Mouse (Mus musculus): ENCODE measurements around the gene Aldh1b1. TPM values are rescaled to one million over a fixed set of nuclear protein-coding genes. Genes with fewer than 3 reads are reported as not detected.

Gene Aldh1b1
- total and polyA plus RNA-seq, 2 experiments from 2014 or later: 17.6 to 22.6 TPM

DNA sequence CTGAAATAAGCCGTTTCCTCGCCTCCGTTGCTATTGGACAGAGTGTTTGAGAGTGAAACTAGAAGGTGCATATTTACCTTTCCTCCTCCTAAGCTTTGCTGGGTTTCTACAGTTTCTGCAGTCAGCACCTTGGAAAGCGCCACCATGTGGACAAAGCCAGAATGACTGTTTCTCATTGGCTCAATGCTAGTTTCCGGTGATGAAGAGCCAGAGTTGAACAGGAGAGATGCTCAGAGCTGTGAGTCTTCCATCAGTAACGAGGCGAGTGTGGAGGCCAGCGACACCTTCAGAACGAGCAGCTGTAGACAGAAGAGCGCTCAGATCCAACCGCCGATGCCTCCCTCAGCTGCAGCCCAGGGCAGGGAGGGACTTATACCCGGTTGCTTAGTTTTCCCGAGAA, 45.5 kb downstream of the Aldh1b1 start:
- Histone ChIP-seq H3K36me3 (ENCODE audit: insufficient read depth, low read length) (no peaks in the 10 kb centered on the region), H3K4me3 (ENCODE audit: low read depth, low read length) (no peak overlapping the region), H3K4me1 (ENCODE audit: insufficient read depth, low read length) (no peaks in the 10 kb centered on the region), H3K27ac (ENCODE audit: low read depth, low read length) (no peak overlapping the region), H3K27me3 (ENCODE audit: insufficient read depth, low read length) (no peaks in the 10 kb centered on the region), H3K9ac (replicated peaks; ENCODE audit: low read length, poor library complexity, severe bottlenecking) (no peak overlapping the region), H3K4me2 (ENCODE audit: low read depth, low read length, poor library complexity, severe bottlenecking) (no peak overlapping the region), H3K9me3 (ENCODE audit: low read length) (no peaks in the 10 kb centered on the region)
- peak; percentile 81 for DNase-seq (ENCODE audit: low spot score)
- peak; percentile 90 for TF ChIP-seq CTCF (IDR thresholded peaks at IDR 0.05)
- ATAC-seq (ENCODE audit: low FRiP score): no peak
- WGBS: 44% methylated on average over 14 of the region's 14 CpGs

DNA sequence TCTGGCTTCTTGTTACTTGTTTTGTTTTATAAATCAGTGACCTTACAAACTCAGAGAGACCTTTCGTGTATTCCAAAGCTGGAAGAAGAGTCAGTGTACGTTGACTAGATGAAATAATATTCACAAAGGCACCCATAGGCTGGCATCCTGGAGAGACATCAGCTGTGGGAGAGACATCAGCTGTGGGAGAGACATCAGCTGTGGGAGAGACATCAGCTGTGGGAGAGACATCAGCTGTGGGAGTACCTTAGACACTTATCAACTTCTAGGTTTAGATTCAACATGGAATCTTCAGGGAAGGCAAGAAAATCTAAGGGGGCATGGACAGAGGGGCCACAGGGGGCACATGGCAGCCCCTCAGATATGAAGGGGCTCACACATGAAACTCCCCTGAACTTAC, 47.4 kb downstream of the Aldh1b1 start:
- no peak for ATAC-seq (ENCODE audit: low FRiP score)
- WGBS: 93% methylated on average over 2 of the region's 2 CpGs
- H3K27me3 ChIP-seq (ENCODE audit: insufficient read depth, low read length): no peaks in the 10 kb centered on the region

GRCm38 (mm10) chr4:45848109-45848824, 49.4 kb downstream of the Aldh1b1 start, which contains the start of gene Stra6l:
Gene Stra6l (plus strand): TSS chr4:45848664.
- Histone ChIP-seq H3K27me3 (ENCODE audit: insufficient read depth, low read length) (no peaks in the 10 kb centered on the region), H3K9ac (replicated peaks; ENCODE audit: low read length, poor library complexity, severe bottlenecking) (no peak within 1 kb of the TSS), H3K4me3 (ENCODE audit: low read depth, low read length) (no peak within 1 kb of the TSS), H3K4me2 (ENCODE audit: low read depth, low read length, poor library complexity, severe bottlenecking) (no peak within 1 kb of the TSS), H3K4me1 (ENCODE audit: insufficient read depth, low read length) (no peaks in the 10 kb centered on the region), H3K27ac (ENCODE audit: low read depth, low read length) (no peak within 1 kb of the TSS), H3K36me3 (ENCODE audit: insufficient read depth, low read length) (no peaks in the 10 kb centered on the region), H3K9me3 (ENCODE audit: low read length) (no peaks in the 10 kb centered on the region)
- no peak for DNase-seq (ENCODE audit: low spot score)
- TF ChIP-seq CTCF (IDR thresholded peaks at IDR 0.05): no peak
- 81% methylated on average over 10 of the region's 10 CpGs for WGBS
- ATAC-seq (ENCODE audit: low FRiP score): no peak

More for the DNA sequence above, 47.4 kb downstream of the Aldh1b1 start:
- TF ChIP-seq CTCF (IDR thresholded peaks at IDR 0.05): no peak
- Histone ChIP-seq H3K27ac (ENCODE audit: low read depth, low read length) (no peak overlapping the region), H3K9ac (replicated peaks; ENCODE audit: low read length, poor library complexity, severe bottlenecking) (no peak overlapping the region), H3K4me3 (ENCODE audit: low read depth, low read length) (no peak overlapping the region), H3K4me1 (ENCODE audit: insufficient read depth, low read length) (no peaks in the 10 kb centered on the region), H3K9me3 (ENCODE audit: low read length) (no peaks in the 10 kb centered on the region), H3K4me2 (ENCODE audit: low read depth, low read length, poor library complexity, severe bottlenecking) (no peak overlapping the region), H3K36me3 (ENCODE audit: insufficient read depth, low read length) (no peaks in the 10 kb centered on the region)
- no peak for DNase-seq (ENCODE audit: low spot score)

DNA sequence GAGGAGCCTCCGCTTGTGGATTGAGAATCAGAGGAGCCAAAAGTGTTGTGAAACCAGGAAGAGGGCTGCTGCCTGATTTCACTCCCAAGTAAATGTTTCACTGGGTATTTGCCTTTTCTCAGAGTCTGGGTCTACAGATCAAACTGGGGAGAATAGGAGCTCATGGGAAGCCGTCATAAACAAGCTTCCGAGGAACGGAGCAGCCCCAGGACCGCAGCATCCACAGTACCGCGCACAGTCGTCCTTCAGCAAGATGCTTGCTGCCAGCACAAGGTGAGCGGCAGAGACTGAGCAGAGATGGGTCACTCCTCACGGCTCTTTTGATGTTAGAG, 50.0 kb downstream of the Aldh1b1 start:
- no peak for DNase-seq (ENCODE audit: low spot score)
- no peak for TF ChIP-seq CTCF (IDR thresholded peaks at IDR 0.05)
- H3K4me3 ChIP-seq (ENCODE audit: low read depth, low read length): no peak overlapping the region

GRCm38 (mm10) chr4:45849419-45849818, 50.6 kb downstream of the Aldh1b1 start:
- Histone ChIP-seq H3K27ac (ENCODE audit: low read depth, low read length) (no peak overlapping the region), H3K9me3 (ENCODE audit: low read length) (no peaks in the 10 kb centered on the region), H3K27me3 (ENCODE audit: insufficient read depth, low read length) (no peaks in the 10 kb centered on the region), H3K4me3 (ENCODE audit: low read depth, low read length) (no peak overlapping the region), H3K4me2 (ENCODE audit: low read depth, low read length, poor library complexity, severe bottlenecking) (no peak overlapping the region), H3K9ac (replicated peaks; ENCODE audit: low read length, poor library complexity, severe bottlenecking) (no peak overlapping the region), H3K4me1 (ENCODE audit: insufficient read depth, low read length) (no peaks in the 10 kb centered on the region), H3K36me3 (ENCODE audit: insufficient read depth, low read length) (no peaks in the 10 kb centered on the region)
- DNase-seq (ENCODE audit: low spot score): no peak
- no peak for TF ChIP-seq CTCF (IDR thresholded peaks at IDR 0.05)
- 30% methylated on average over 1 of the region's 1 CpGs for WGBS
- ATAC-seq (ENCODE audit: low FRiP score): no peak

More for the DNA sequence above, 50.0 kb downstream of the Aldh1b1 start:
- WGBS: 43% methylated on average over 10 of the region's 10 CpGs
- no peak for ATAC-seq (ENCODE audit: low FRiP score)
- H3K9me3 ChIP-seq (ENCODE audit: low read length): no peaks in the 10 kb centered on the region
- H3K9ac ChIP-seq (replicated peaks; ENCODE audit: low read length, poor library complexity, severe bottlenecking): no peak overlapping the region
- no peaks in the 10 kb centered on the region for H3K27me3 ChIP-seq (ENCODE audit: insufficient read depth, low read length)
- H3K36me3 ChIP-seq (ENCODE audit: insufficient read depth, low read length): no peaks in the 10 kb centered on the region
- H3K4me1 ChIP-seq (ENCODE audit: insufficient read depth, low read length): no peaks in the 10 kb centered on the region
- no peak overlapping the region for H3K27ac ChIP-seq (ENCODE audit: low read depth, low read length)
- no peak overlapping the region for H3K4me2 ChIP-seq (ENCODE audit: low read depth, low read length, poor library complexity, severe bottlenecking)

DNA sequence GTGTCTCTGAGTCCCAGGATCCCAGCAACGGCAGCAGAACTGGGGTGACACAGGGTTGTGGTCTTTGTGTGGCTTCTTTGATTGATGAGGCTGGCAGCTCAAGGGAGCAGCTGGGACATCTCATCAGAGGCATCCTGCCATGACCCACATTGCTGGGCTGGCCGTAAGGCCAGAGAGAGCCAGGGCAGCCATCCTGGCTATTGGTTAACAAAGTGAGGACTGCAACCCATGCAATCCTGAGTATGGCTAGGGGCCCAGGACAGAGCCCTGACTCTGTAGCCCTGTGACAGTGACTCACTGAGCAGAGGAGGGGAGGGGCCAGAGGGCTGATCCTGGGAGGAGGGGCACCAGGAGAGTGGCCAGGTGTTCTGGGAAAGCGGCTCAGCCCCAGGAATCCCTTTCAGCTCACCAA, 52.8 kb downstream of the Aldh1b1 start:
- H3K4me2 ChIP-seq (ENCODE audit: low read depth, low read length, poor library complexity, severe bottlenecking): no peak overlapping the region
- DNase-seq (ENCODE audit: low spot score) (peak; percentile 28), ATAC-seq (ENCODE audit: low FRiP score) (0 out of 2 replicates have a peak, but pooled peaks have one; percentile 23)
- H3K9me3 ChIP-seq (ENCODE audit: low read length): no peaks in the 10 kb centered on the region
- no peak overlapping the region for H3K27ac ChIP-seq (ENCODE audit: low read depth, low read length)
- TF ChIP-seq CTCF (IDR thresholded peaks at IDR 0.05): no peak
- no peak overlapping the region for H3K9ac ChIP-seq (replicated peaks; ENCODE audit: low read length, poor library complexity, severe bottlenecking)
- H3K4me3 ChIP-seq (ENCODE audit: low read depth, low read length): no peak overlapping the region
- no peaks in the 10 kb centered on the region for H3K27me3 ChIP-seq (ENCODE audit: insufficient read depth, low read length)
- H3K36me3 ChIP-seq (ENCODE audit: insufficient read depth, low read length): no peaks in the 10 kb centered on the region
- 66% methylated on average over 3 of the region's 3 CpGs for WGBS
- H3K4me1 ChIP-seq (ENCODE audit: insufficient read depth, low read length): no peaks in the 10 kb centered on the region

Data from midbrain, postnatal 0 days (tissue).